Mouse (Mus musculus) cortical plate, adult 2 months (tissue): ENCODE measurements at regions not wholly inside any gene's neighbourhood (a gene's known extent, or its start where the extent isn't known, plus 50 kb on each side); places are given as distances from the start of the nearest gene placed in this dataset.

Experiments used
- CTCF ChIP-seq: fragments of 200-500 bp; IDR thresholded peaks from 2 replicates; pipeline ENCODE4 v1.5.1; 2011; ENCODE audit warnings: mild to moderate bottlenecking, control low read depth, low read length; ENCODE audit not compliant: insufficient read depth; ENCODE audit errors: extremely low read depth
- POLR2A ChIP-seq: fragments of 200-500 bp; IDR thresholded peaks from 2 replicates; pipeline ENCODE4 v1.6.1; 2011; ENCODE audit warnings: mild to moderate bottlenecking, low read length, control low read depth; ENCODE audit not compliant: insufficient read depth; ENCODE audit errors: extremely low read depth

DNA sequence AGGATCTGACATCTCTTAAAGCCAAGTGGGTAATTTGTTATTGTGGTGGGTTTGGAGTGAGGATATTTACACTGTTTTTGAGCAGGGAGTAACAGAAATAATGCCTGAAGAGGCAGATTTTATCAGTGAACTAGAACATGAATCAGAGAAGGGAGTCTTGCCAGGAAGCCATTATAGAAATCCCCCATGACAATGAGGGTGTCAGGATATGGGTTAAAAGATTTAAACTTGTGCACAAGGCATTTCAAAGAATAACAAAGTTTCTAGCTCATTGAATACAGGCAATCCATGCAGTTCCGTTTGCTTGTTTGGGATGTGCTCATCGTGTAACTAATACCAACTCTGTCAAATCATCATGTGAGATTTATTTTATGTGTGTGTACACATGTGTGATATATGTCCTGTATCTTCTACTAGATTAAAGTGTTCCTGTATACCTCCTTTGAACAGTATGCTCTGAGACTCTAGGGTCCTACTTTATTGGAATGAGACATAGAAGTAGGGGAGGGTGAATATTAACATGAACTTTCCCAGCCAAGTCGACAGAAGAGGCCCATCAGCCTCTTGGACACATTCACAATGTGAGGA, 134.0 kb upstream of the Cxxc4 start:
- no peak for TF ChIP-seq CTCF
- no peak for TF ChIP-seq POLR2A
